Mouse (Mus musculus) heart, postnatal 0 days (tissue): ENCODE data around the gene Fhl5. TPM values are rescaled to one million over a fixed set of nuclear protein-coding genes. Genes with fewer than 3 reads are reported as not detected.

ENCODE experiments used
- ATAC-seq: fragments of 200-750 bp; cut with Nextera tagmentation; 2 replicates; pipeline ENCODE4 v1.8.0; 2017; ENCODE audit warnings: low read depth, moderate number of reproducible peaks, moderate library complexity; ENCODE audit not compliant: insufficient read depth
- DNase-seq: peaks from one replicate; pipeline ENCODE4 v3.0.0-alpha.2; 2016; ENCODE audit warnings: low spot score
- H3K27ac ChIP-seq: fragments of 300-500 bp; sonication (generic); 2 replicates; pipeline ENCODE4 v1.5.1; 2014; ENCODE audit warnings: low read depth, mild to moderate bottlenecking
- H3K27me3 ChIP-seq: fragments of 300-500 bp; sonication (generic); 2 replicates; pipeline ENCODE4 v1.6.1; 2014; ENCODE audit warnings: low read length, mixed read lengths; ENCODE audit not compliant: control insufficient read depth, insufficient read depth
- H3K36me3 ChIP-seq: fragments of 300-500 bp; sonication (generic); replicated peaks from 2 replicates; pipeline ENCODE4 v1.6.1; 2014; ENCODE audit warnings: low read length, mixed read lengths; ENCODE audit not compliant: control insufficient read depth, insufficient read depth
- H3K4me1 ChIP-seq: fragments of 300-500 bp; sonication (generic); 2 replicates; pipeline ENCODE4 v1.6.1; 2014; ENCODE audit warnings: antibody characterized with exemption; ENCODE audit not compliant: control insufficient read depth, insufficient read depth
- H3K4me2 ChIP-seq: fragments of 300-500 bp; sonication (generic); 2 replicates; pipeline ENCODE4 v1.6.1; 2014; ENCODE audit warnings: low read depth, mild to moderate bottlenecking, low read length, moderate library complexity
- H3K4me3 ChIP-seq: fragments of 300-500 bp; sonication (generic); 2 replicates; pipeline ENCODE4 v1.5.1; 2014; ENCODE audit warnings: low read depth, low read length
- H3K9ac ChIP-seq: fragments of 300-500 bp; sonication (generic); replicated peaks from 2 replicates; pipeline ENCODE4 v1.6.1; 2014; ENCODE audit warnings: low read depth, low read length, mixed read lengths
- H3K9me3 ChIP-seq: fragments of 300-500 bp; sonication (generic); replicated peaks from 2 replicates; pipeline ENCODE4 v1.6.1; 2016; ENCODE audit warnings: low read length; ENCODE audit not compliant: control insufficient read depth
- CTCF ChIP-seq: IDR thresholded peaks from 2 replicates; pipeline ENCODE4 v1.5.1; 2016; ENCODE audit warnings: antibody characterized with exemption, control low read depth, low read depth
- EP300 ChIP-seq: IDR thresholded peaks from 2 replicates; pipeline ENCODE4 v1.6.1; 2016; ENCODE audit warnings: antibody characterized with exemption, low read depth
- WGBS: fragments of 180-500 bp; shearing (Covaris S2); extraction: QIAGEN DNeasy Blood & Tissue Kit; methylation state at CpG from one replicate; pipeline ENCODE4 v1.1.7; 2014; 5-methylcytosine and 5-hydroxymethylcytosine counted together
- polyA plus RNA-seq: library from polyadenylated mRNA; unstranded; fragments of >200 nt; fragmentation: Nextera tagmentation; extraction: Ambion mirVana; gene quantifications from 2 replicates; pipeline ENCODE4 v1.2.1, GENCODE M21; 2015
- total RNA-seq: library from RNA; depleted of rRNA; stranded (reverse); fragments of >200 nt; gene quantifications from 2 replicates; pipeline ENCODE4 v1.2.3, GENCODE M21; 2014; ENCODE audit warnings: low replicate concordance; rRNA removed

Gene Fhl5
- total and polyA plus RNA-seq, 2 experiments from 2014 or later, result 0.27 TPM; not detected in 1

GRCm38 (mm10) chr4:25227527-25227926 lies 15.1 kb downstream of the Fhl5 start:
- H3K27ac ChIP-seq, result no peak overlapping the region
- no peak for TF ChIP-seq CTCF
- no peak for TF ChIP-seq EP300
- no peaks in the 10 kb centered on the region for H3K9me3 ChIP-seq
- DNase-seq (no peak), ATAC-seq (no peak)
- H3K4me1 ChIP-seq, result no peaks in the 10 kb centered on the region
- no peak overlapping the region for H3K4me2 ChIP-seq
- 30% methylated on average over 1 of the region's 1 CpGs for WGBS
- no peaks in the 10 kb centered on the region for H3K27me3 ChIP-seq
- no peak overlapping the region for H3K9ac ChIP-seq
- no peaks in the 10 kb centered on the region for H3K36me3 ChIP-seq
- no peak overlapping the region for H3K4me3 ChIP-seq

- Histone ChIP-seq H3K36me3 (no peaks in the 10 kb centered on the region), H3K9ac (no peak overlapping the region), H3K9me3 (no peaks in the 10 kb centered on the region), H3K4me2 (no peak overlapping the region), H3K4me1 (no peaks in the 10 kb centered on the region), H3K27me3 (no peaks in the 10 kb centered on the region), H3K4me3 (no peak overlapping the region), H3K27ac (no peak overlapping the region)
- ATAC-seq (no peak), DNase-seq (no peak)
- TF ChIP-seq EP300 (no peak), CTCF (no peak)
Measured at GRCm38 (mm10) chr4:25221927-25222326, 20.7 kb downstream of the Fhl5 start.

GRCm38 (mm10) chr4:25213451-25213850 lies 29.2 kb downstream of the Fhl5 start:
- 43% methylated on average over 5 of the region's 5 CpGs for WGBS
- no peak for TF ChIP-seq CTCF
- TF ChIP-seq EP300, result no peak
- ATAC-seq, result no peak
- no peaks in the 10 kb centered on the region for H3K4me1 ChIP-seq
- H3K27me3 ChIP-seq, result no peaks in the 10 kb centered on the region
- no peak for DNase-seq
- H3K4me3 ChIP-seq, result no peak overlapping the region
- no peaks in the 10 kb centered on the region for H3K36me3 ChIP-seq
- H3K4me2 ChIP-seq, result no peak overlapping the region
- no peaks in the 10 kb centered on the region for H3K9me3 ChIP-seq
- H3K27ac ChIP-seq, result no peak overlapping the region
- H3K9ac ChIP-seq, result no peak overlapping the region

DNA sequence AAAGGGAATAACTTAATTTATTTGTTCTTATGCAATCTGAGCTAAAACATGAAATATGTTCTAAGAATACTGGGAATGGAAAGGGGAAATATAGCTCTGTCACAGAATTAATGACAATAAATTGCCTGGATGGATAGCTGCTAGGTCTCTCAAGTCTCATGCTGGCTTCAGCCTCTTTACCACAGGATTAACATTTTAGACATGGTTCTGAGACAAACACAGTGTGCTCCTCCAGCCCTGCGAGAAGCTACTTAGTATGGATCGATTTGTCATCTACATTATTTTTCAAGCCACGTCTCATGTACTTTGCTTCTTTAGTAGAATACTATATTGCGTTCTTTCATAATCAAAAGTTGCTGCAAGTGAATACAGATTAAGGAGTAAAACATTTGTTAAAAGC lies 36.5 kb downstream of the Fhl5 start:
- DNase-seq, result no peak
- WGBS, result 74% methylated on average over 4 of the region's 4 CpGs
- TF ChIP-seq EP300, result no peak
- TF ChIP-seq CTCF, result no peak
- Histone ChIP-seq H3K4me3 (no peak overlapping the region), H3K9ac (no peak overlapping the region), H3K4me1 (no peaks in the 10 kb centered on the region), H3K27ac (no peak overlapping the region), H3K9me3 (no peaks in the 10 kb centered on the region), H3K27me3 (no peaks in the 10 kb centered on the region), H3K4me2 (no peak overlapping the region), H3K36me3 (no peaks in the 10 kb centered on the region)
- ATAC-seq, result no peak

DNA sequence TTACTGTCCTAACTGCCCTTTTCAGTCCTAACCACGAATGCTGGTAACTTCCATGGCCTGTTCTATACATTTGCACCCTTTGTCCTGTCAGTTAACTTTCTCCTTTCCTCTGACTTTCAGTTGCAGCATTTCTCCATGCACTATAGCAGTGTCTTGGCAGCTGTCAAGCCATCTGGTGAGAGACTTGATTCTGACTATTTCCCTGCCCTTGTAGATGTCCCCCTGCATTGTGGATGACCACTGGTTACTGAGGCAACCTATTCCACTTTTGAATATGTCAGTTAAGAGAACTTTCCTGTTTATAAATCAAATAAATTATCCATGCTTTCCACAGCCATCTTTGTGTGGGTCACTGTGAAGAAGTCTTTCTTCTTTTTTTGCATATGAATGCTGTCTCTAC lies 45.4 kb downstream of the Fhl5 start:
- no peaks in the 10 kb centered on the region for H3K27me3 ChIP-seq
- 62% methylated on average over 1 of the region's 1 CpGs for WGBS
- no peaks in the 10 kb centered on the region for H3K9me3 ChIP-seq
- H3K9ac ChIP-seq, result no peak overlapping the region
- H3K36me3 ChIP-seq, result no peaks in the 10 kb centered on the region
- ATAC-seq (no peak), DNase-seq (no peak)
- no peak overlapping the region for H3K4me3 ChIP-seq
- no peak overlapping the region for H3K27ac ChIP-seq
- TF ChIP-seq CTCF (no peak), EP300 (no peak)
- H3K4me2 ChIP-seq, result no peak overlapping the region
- no peaks in the 10 kb centered on the region for H3K4me1 ChIP-seq

- ATAC-seq (no peak), DNase-seq (no peak)
- Histone ChIP-seq H3K9me3 (no peaks in the 10 kb centered on the region), H3K4me3 (no peak overlapping the region), H3K27ac (no peak overlapping the region), H3K4me2 (no peak overlapping the region), H3K9ac (no peak overlapping the region), H3K36me3 (no peaks in the 10 kb centered on the region), H3K4me1 (no peaks in the 10 kb centered on the region), H3K27me3 (no peaks in the 10 kb centered on the region)
- TF ChIP-seq CTCF (peak; percentile 24), EP300 (no peak)
- WGBS, result 51% methylated on average over 4 of the region's 4 CpGs
Measured at GRCm38 (mm10) chr4:25179617-25180208, 63.0 kb downstream of the Fhl5 start.

Other genes starting within 250 kb of the Fhl5 start
- gene Ufl1, start 38.9 kb upstream of the Fhl5 start, total RNA-seq, result 3.5 and 28.7 TPM in 2 replicates
- gene Ufl1, start 38.9 kb upstream of the Fhl5 start, polyA plus RNA-seq, result 41.1 and 46.3 TPM in 2 replicates